Mouse (Mus musculus): ENCODE results near the gene Ifitm3.

DNA sequence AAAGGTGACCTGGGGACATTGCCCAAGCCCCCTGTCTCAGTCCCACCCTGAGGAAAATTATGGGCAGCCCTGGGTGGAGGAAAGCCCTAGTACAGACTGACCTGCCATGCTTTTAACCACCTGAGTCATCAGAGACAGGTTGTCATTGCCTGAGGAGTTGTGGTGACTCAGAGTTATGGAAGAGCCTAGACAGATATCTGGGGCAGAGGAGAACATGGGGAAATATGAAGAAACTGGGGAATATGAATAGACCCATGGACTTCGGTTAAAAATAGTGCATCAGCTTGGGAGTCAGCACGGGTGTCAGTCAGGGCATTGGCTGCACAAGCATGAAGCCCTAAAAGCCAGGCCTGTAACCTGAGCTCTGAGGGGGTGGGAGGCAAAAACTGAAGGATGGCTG, 38.8 kb upstream of the Ifitm3 start:
- TF ChIP-seq CHD2 (IDR thresholded peaks at IDR 0.05; ENCODE audit: low read depth, low read length) (no peak), ZC3H11A (IDR thresholded peaks at IDR 0.05; ENCODE audit: borderline replicate concordance, low read depth, low read length) (no peak), HCFC1 (IDR thresholded peaks at IDR 0.05; ENCODE audit: borderline replicate concordance, insufficient read depth, low read length) (no peak), MAFK (IDR thresholded peaks at IDR 0.05; ENCODE audit: insufficient read depth, low read depth, low read length) (no peak)

Data from ES-E14 (cell line).